Mouse (Mus musculus) spleen, adult 2 months (tissue): ENCODE measurements at regions not wholly inside any gene's neighbourhood (a gene's known extent, or its start where the extent isn't known, plus 50 kb on each side); places are given as distances from the start of the nearest gene placed in this dataset.

ENCODE experiments used
- CTCF ChIP-seq: fragments of 200-500 bp; IDR thresholded peaks from 2 replicates; pipeline ENCODE4 v1.5.1; 2011; ENCODE audit warnings: mild to moderate bottlenecking, inconsistent platforms; ENCODE audit not compliant: insufficient read depth, insufficient read length, insufficient replicate concordance; ENCODE audit errors: extremely low read depth
- POLR2A ChIP-seq: fragments of 200-500 bp; IDR thresholded peaks from 2 replicates; pipeline ENCODE4 v1.6.1; 2011; ENCODE audit warnings: low read depth, low read length, inconsistent platforms

DNA sequence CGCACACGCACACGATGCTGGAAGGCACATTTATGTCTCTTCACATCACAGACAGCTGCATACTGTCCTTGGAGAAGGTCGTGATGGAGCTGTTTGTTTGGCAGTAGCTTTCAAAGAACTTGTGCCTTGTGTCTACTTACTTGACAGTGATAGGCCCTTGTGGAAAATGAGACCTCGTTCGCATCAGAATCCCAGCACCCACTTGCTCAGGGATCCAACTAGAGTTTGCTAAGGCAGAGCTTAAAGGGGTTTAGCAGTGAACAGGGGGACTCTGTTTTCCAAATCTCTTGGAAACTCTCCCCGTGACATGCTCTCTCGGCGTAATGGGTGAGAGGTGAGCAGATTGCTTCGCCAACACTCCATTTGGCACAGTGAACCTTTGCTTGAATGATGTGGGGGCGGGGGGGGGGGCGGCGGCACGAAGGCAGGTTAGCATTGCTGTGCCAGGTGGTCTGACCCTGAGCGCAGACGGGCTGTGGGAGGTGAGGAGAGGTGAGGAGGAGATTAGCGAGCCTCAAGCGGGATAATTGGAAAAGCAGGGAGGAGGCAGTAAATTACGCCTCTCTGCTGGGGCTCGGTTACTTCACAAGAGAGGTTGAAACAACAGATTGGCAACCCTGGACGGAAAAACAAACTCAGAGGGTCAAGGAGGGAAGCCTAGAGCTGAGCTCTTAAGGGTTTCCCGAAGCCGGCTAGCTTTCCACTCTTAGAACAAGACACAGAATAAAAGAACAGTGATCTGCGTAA, 57.4 kb upstream of the Foxo1 start:
- no peak for TF ChIP-seq CTCF
- TF ChIP-seq POLR2A = no peak
